Mouse (Mus musculus) thymus, adult 2 months (tissue): ENCODE data around the gene Endog.

ENCODE experiments used
- CTCF ChIP-seq: fragments of 200-500 bp; IDR thresholded peaks from 2 replicates; pipeline ENCODE4 v1.5.1; 2012; ENCODE audit warnings: mild to moderate bottlenecking, control low read depth, low read length, moderate library complexity, borderline replicate concordance; ENCODE audit not compliant: control insufficient read depth, poor library complexity, insufficient read depth; ENCODE audit errors: extremely low read depth
- POLR2A ChIP-seq: fragments of 200-500 bp; IDR thresholded peaks from 2 replicates; pipeline ENCODE4 v1.6.1; 2012; ENCODE audit warnings: mild to moderate bottlenecking, low read length, control low read depth, moderate library complexity; ENCODE audit not compliant: control insufficient read depth, poor library complexity, insufficient read depth; ENCODE audit errors: extremely low read depth

DNA sequence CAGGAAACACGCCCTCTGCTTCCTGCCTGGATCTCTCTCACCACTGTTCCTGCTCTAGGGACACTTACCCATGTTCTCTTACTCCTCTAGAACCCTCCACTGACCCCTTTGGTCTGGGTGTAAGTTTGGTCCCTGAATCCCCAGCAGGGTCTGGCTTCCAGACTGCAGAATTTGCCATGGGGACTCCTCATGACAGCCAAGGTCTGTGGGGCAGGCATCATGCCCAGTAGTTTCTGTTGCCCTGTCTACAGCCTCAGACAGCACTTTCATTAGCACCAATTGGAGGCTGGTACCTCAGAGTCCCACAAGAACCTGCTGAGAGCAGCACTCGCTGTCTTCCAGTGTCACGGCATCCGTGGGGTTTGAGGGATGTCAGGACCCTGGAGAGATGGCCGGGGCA is 36.6 kb downstream of the Endog start:
- TF ChIP-seq POLR2A (no peak), CTCF (no peak)
